Mouse (Mus musculus) liver, embryonic 13.5 days (tissue): Measurements from ENCODE around the gene Trak2. TPM values are rescaled to one million over a fixed set of nuclear protein-coding genes. Genes with fewer than 3 reads are reported as not detected.
A peak's percentile ranks its signal among the peaks of the same experiment; 100 is the strongest.

Experiments used
- ATAC-seq: fragments of 200-750 bp; cut with Nextera tagmentation; 2 replicates; pipeline ENCODE4 v1.8.0; 2017; ENCODE audit warnings: low read depth, mild to moderate bottlenecking, moderate number of reproducible peaks, moderate library complexity
- DNase-seq: peaks from one replicate; pipeline ENCODE4 v3.0.0; 2022
- H3K27ac ChIP-seq: fragments of 300-500 bp; sonication (generic); 2 replicates; pipeline ENCODE4 v1.5.1; 2015; ENCODE audit warnings: moderate library complexity, mild to moderate bottlenecking, inconsistent platforms
- H3K27me3 ChIP-seq: fragments of 300-500 bp; sonication (generic); 2 replicates; pipeline ENCODE4 v1.6.1; 2015; ENCODE audit warnings: mild to moderate bottlenecking, inconsistent platforms
- H3K36me3 ChIP-seq: fragments of 300-500 bp; sonication (generic); 2 replicates; pipeline ENCODE4 v1.6.1; 2015; ENCODE audit warnings: mild to moderate bottlenecking, inconsistent platforms
- H3K4me1 ChIP-seq: fragments of 300-500 bp; sonication (generic); replicated peaks from 2 replicates; pipeline ENCODE4 v1.6.1; 2015; ENCODE audit warnings: inconsistent platforms
- H3K4me2 ChIP-seq: fragments of 300-500 bp; sonication (generic); 2 replicates; pipeline ENCODE4 v1.6.1; 2015; ENCODE audit warnings: inconsistent platforms, mild to moderate bottlenecking, moderate library complexity
- H3K4me3 ChIP-seq: fragments of 300-500 bp; sonication (generic); replicated peaks from 2 replicates; pipeline ENCODE4 v1.5.1; 2015; ENCODE audit warnings: mild to moderate bottlenecking, inconsistent platforms
- H3K9ac ChIP-seq: fragments of 300-500 bp; sonication (generic); 2 replicates; pipeline ENCODE4 v1.6.1; 2015; ENCODE audit warnings: mild to moderate bottlenecking, inconsistent platforms
- H3K9me3 ChIP-seq: fragments of 300-500 bp; sonication (generic); replicated peaks from 2 replicates; pipeline ENCODE4 v1.6.1; 2016; ENCODE audit warnings: inconsistent platforms
- WGBS: fragments of 180-500 bp; shearing (Covaris S2); methylation state at CpG from one replicate; pipeline ENCODE4 v1.1.7; 2015; ENCODE audit not compliant: insufficient replicate concordance; 5-methylcytosine and 5-hydroxymethylcytosine counted together
- polyA plus RNA-seq: library from polyadenylated mRNA; unstranded; fragments of >200 nt; fragmentation: Nextera tagmentation; extraction: Ambion mirVana; gene quantifications from 2 replicates; pipeline ENCODE4 v1.2.1, GENCODE M21; 2015

Gene Trak2
- polyA plus RNA-seq, 1 experiment from 2014 or later = 41.5 TPM

DNA sequence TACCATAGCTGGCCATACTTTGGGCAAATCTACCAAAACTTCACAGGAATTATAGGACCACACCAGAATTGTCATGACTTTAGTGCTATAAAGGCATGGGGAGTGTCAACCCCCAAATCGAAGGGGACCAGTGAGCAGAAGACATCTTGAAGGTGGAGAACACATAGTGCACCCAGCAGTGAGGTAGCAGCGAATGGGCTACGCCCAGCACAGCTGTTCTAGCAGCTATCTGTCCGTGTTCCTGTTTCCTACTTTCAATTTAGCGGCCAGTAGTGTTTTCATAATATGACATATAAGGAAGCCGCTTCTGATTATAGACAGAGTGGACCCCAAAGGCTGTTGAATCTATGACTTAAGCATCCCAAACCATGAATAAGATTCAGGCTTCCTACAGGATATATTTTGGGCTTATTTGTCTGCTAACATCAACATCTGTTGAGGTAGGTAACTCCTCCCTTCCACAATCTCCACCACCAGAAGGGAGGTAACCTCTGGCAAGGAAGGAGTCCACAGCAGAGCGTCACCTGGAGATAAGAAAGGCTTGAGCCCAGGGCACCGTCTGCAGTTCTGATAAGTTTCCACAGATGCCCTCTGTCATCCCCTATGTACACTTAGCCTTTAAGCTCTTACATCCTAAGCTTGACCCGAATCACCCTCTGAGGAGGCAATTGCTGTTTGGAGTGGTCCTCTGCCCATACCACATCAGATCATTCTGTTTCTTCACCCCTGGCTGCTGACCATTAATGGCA is 19.4 kb downstream of the Trak2 start:
- H3K4me3 ChIP-seq = peak overlapping the region; percentile 55
- H3K27me3 ChIP-seq = no peaks in the 10 kb centered on the region

DNA sequence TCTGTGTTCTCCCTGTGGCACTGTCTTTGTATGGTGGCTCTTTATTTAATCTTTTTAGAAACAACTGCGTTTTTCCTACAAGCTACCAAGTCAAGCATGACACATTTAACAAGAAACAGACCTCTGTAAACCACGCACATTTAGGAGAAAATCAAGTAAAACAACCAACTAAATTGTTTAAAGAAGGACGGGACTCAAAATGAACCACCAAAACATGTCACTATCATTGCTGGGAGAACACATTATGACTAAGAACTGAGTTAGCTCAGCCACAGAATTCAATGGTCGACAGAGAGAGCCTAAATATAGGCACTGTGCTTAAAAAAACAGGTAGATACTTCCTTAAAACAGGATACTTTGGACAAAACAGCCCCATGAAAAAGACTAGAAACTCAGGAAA is 20.2 kb downstream of the Trak2 start:
- no peak for DNase-seq
- H3K27ac ChIP-seq = peak overlapping the region; percentile 97
- peak overlapping the region; percentile 55 for H3K4me3 ChIP-seq

More for the DNA sequence above, 19.4 kb downstream of the Trak2 start:
- ATAC-seq (peak; percentile 97), DNase-seq (peak; percentile 87)
- Histone ChIP-seq H3K36me3 (peaks cover 24% of the 10 kb centered on the region), H3K4me1 (peaks cover 91% of the 10 kb centered on the region), H3K27ac (peak overlapping the region; percentile 97), H3K4me2 (peak overlapping the region; percentile 62), H3K9ac (peak overlapping the region; percentile 74), H3K9me3 (no peaks in the 10 kb centered on the region)
- WGBS = 12% methylated on average over 9 of the region's 9 CpGs

DNA sequence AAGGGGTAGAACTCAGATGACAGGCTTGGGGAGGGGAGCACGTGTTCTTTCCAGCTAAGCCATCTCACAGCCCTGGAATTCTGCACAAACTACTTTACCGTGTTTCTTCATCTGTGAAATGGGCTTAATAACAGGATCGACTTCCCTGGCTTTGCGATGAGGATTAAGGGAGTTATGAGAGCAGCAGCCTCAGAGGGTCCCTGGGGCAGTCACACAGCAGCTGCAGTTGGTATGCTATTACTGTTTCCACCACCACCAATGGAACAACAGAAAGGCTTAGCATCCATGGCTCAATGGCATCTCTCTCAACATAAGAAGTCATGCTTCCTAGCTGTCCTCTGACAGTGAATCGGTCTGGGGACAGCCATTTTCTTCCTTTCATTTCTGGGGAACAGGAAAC is 20.7 kb downstream of the Trak2 start:
- Histone ChIP-seq H3K27me3 (no peaks in the 10 kb centered on the region), H3K27ac (peak overlapping the region; percentile 97), H3K36me3 (peaks cover 27% of the 10 kb centered on the region), H3K4me3 (no peak overlapping the region), H3K4me1 (peaks cover 87% of the 10 kb centered on the region), H3K9me3 (no peaks in the 10 kb centered on the region), H3K4me2 (peak overlapping the region; percentile 62), H3K9ac (peak overlapping the region; percentile 74)
- 82% methylated on average over 5 of the region's 5 CpGs for WGBS
- ATAC-seq (no peak), DNase-seq (no peak)

More for the DNA sequence above, 20.2 kb downstream of the Trak2 start:
- ATAC-seq = no peak
- no peaks in the 10 kb centered on the region for H3K27me3 ChIP-seq
- H3K9me3 ChIP-seq = no peaks in the 10 kb centered on the region
- peak overlapping the region; percentile 74 for H3K9ac ChIP-seq
- peak overlapping the region; percentile 62 for H3K4me2 ChIP-seq
- H3K36me3 ChIP-seq = peaks cover 26% of the 10 kb centered on the region
- peaks cover 90% of the 10 kb centered on the region for H3K4me1 ChIP-seq
- 39% methylated on average over 4 of the region's 4 CpGs for WGBS

DNA sequence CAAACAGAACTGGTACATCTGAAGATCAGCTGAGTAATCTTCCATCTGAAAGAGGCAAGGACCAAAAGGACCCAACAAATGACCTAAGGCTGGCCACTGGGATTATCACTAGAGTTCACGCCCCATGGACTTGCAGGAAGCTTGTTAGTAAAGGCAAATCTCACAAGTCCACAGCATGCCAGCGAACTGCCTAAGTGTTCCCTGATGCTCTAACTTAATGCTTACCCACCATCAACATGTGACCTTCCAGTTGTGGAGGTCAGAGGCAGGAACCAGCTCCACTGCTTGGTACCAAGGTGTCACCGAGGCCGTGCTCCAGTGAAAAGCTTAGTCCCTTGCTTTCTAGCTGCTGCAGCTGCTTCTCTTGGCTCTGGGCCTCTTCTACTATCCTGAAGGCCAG is 21.4 kb downstream of the Trak2 start:
- no peak for ATAC-seq
- Histone ChIP-seq H3K4me1 (peaks cover 80% of the 10 kb centered on the region), H3K4me2 (peak overlapping the region; percentile 62), H3K4me3 (no peak overlapping the region), H3K27ac (peak overlapping the region; percentile 97), H3K36me3 (peaks cover 34% of the 10 kb centered on the region), H3K9me3 (no peaks in the 10 kb centered on the region), H3K9ac (peak overlapping the region; percentile 74), H3K27me3 (no peaks in the 10 kb centered on the region)
- 82% methylated on average over 4 of the region's 4 CpGs for WGBS
- no peak for DNase-seq

DNA sequence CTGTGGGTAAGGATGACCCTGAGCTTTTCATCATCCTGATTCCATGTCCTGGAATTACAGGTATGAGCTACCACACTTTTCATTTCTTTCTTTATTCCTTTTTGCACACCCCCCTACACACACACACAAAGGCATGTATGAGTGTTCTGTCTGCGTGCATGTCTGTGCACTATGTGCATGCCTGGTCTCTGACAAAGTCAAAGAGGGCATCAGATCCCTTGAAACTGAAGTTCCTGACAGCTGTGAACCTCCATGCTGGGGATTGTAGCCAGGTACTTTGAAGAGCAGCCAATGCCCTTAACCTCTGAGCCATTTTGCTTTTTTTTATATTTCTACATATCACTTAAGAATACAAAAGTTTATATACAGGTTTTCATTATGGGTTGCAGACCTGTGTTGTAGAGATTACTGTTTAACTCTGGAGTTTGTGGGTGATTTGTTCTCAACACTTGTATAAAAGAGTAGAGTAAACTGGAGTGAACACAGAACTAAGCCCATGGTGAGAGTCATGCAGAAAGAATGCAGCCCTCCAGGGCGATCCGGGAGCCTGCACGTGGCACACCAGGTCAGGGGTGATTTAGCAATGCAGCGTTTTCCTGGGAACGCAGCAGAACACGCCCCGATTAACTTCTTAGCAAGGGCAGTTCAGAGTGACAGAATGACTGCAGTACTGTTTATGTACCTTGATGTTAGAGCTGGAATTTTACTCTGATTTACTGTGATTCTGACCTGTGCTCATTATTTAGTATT is 22.2 kb downstream of the Trak2 start:
- DNase-seq (no peak), ATAC-seq (no peak)
- 70% methylated on average over 8 of the region's 8 CpGs for WGBS
- peak overlapping the region; percentile 97 for H3K27ac ChIP-seq
- H3K36me3 ChIP-seq = peaks cover 42% of the 10 kb centered on the region
- peaks cover 75% of the 10 kb centered on the region for H3K4me1 ChIP-seq
- H3K4me2 ChIP-seq = 0 out of 2 replicates have a peak overlapping the region, but pooled peaks have one; percentile 2
- peak overlapping the region; percentile 44; the same call in 1 of the 2 replicates for H3K9ac ChIP-seq
- no peak overlapping the region for H3K4me3 ChIP-seq
- H3K27me3 ChIP-seq = no peaks in the 10 kb centered on the region
- H3K9me3 ChIP-seq = no peaks in the 10 kb centered on the region

DNA sequence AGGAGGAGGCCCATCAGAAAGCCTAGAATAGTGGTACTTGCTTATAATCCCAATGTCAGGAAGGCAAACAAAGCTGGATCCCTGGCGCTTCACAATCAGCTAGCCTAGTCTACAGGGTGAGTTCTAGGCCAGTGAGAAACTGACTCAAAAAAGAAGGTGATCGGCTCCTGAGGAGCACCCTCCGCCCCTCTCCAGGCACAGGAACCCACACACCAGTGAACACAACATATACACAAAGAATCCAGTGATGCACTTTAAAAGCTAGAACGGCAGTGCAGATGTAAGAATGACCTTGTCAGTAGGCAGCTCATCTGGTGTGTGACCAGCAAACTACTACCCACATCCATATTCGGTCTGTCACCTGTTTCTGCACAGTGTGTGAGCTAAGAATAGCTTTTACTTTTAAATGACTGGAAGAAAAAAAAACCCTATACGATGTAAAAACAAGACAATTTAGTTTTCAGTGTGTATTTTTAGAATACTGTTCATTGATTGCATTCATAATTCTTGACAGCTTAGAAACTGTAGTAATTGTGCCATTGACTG is 23.6 kb downstream of the Trak2 start:
- peak overlapping the region; percentile 13 for H3K27ac ChIP-seq
- no peak for ATAC-seq

DNA sequence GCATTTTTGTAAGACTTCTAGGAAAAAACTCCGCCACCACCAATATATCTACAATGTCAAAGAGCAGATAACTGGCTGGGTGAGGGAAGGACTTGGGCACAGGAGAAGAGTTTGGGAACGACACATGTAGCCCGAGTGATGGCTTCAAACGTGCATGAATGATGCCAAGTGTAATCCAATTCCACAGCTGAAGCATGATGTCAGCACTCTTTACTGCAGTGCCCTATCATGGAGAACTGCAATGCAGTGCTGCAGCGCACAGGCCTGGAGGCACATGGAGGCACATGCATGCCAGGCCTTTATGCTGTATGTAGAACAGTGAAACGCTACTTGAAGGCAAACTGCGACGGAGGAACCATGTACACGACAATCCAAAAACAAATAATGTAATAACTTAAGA is 26.5 kb downstream of the Trak2 start:
- H3K9ac ChIP-seq = no peak overlapping the region
- H3K9me3 ChIP-seq = no peaks in the 10 kb centered on the region
- H3K27me3 ChIP-seq = no peaks in the 10 kb centered on the region
- WGBS = 88% methylated on average over 9 of the region's 9 CpGs
- H3K4me2 ChIP-seq = no peak overlapping the region
- peak; percentile 53; the same call in 1 of the 2 replicates for ATAC-seq
- H3K27ac ChIP-seq = no peak overlapping the region
- H3K4me3 ChIP-seq = no peak overlapping the region
- peaks cover 36% of the 10 kb centered on the region for H3K4me1 ChIP-seq
- no peak for DNase-seq
- peaks cover 54% of the 10 kb centered on the region for H3K36me3 ChIP-seq

More for the DNA sequence above, 23.6 kb downstream of the Trak2 start:
- 83% methylated on average over 6 of the region's 6 CpGs for WGBS
- Histone ChIP-seq H3K4me3 (no peak overlapping the region), H3K9me3 (no peaks in the 10 kb centered on the region), H3K4me1 (peaks cover 64% of the 10 kb centered on the region), H3K4me2 (no peak overlapping the region), H3K36me3 (peaks cover 56% of the 10 kb centered on the region), H3K27me3 (no peaks in the 10 kb centered on the region), H3K9ac (no peak overlapping the region)
- no peak for DNase-seq

DNA sequence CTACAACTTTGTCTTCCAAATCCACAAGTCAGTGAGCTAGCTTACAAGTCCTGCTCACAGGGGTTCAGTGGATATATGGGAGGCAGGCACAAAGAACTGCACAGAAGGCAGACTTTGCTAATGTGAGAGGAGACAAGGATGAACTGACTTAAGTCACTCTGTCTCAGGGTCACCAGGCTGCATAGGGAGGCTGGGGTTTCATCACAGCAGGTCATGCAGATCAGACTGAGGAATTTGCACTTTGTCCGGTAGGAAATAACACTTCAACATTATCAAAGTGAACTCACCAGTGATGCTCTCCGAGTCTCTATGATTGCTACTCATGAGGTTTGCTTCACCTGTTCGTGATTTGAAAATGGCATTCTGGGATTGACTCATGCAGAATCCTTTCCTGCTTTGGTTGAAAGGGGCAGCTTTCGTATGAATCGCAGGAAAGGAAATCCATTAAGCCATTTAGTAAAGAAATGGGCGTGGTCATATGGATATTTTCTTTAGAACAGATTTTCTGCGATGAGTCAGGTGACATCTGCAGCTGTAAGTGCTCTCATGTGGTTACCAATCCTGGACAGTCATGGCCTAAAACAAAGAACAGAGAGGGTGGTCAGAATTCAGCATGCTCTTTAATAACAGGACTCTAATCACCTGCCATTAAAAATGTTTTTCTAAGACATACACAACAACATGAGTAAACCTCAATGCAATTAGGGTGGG is 27.1 kb downstream of the Trak2 start:
- H3K9me3 ChIP-seq = no peaks in the 10 kb centered on the region
- H3K27ac ChIP-seq = no peak overlapping the region
- H3K4me3 ChIP-seq = no peak overlapping the region
- H3K27me3 ChIP-seq = no peaks in the 10 kb centered on the region
- 91% methylated on average over 7 of the region's 7 CpGs for WGBS
- no peak for ATAC-seq
- DNase-seq = no peak
- H3K36me3 ChIP-seq = peaks cover 50% of the 10 kb centered on the region
- peaks cover 30% of the 10 kb centered on the region for H3K4me1 ChIP-seq
- H3K9ac ChIP-seq = no peak overlapping the region
- no peak overlapping the region for H3K4me2 ChIP-seq

DNA sequence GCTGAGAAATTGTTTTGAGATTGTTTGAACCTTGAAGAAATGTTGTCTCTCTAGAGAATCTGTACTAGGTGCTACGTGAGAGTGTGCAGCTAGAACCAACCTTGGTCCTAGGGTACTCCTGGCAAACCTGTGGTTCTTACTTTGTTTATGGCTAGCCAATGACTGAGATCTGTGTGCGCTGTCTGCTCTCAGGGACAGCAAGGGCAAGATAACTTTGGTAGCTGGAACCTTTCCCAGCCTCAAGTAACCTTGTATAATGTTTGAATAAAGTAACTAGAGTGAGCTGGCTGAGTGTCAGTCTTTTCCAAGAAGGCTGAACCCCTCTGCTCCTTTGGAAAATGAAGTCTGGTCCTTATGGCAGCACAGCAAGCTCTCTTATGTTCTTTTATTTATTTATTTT is 27.7 kb downstream of the Trak2 start:
- Histone ChIP-seq H3K27me3 (no peaks in the 10 kb centered on the region), H3K27ac (no peak overlapping the region), H3K4me3 (no peak overlapping the region), H3K4me1 (peaks cover 25% of the 10 kb centered on the region), H3K9me3 (no peaks in the 10 kb centered on the region), H3K4me2 (no peak overlapping the region), H3K36me3 (peaks cover 50% of the 10 kb centered on the region), H3K9ac (no peak overlapping the region)
- no peak for ATAC-seq
- 97% methylated on average over 2 of the region's 2 CpGs for WGBS
- no peak for DNase-seq

DNA sequence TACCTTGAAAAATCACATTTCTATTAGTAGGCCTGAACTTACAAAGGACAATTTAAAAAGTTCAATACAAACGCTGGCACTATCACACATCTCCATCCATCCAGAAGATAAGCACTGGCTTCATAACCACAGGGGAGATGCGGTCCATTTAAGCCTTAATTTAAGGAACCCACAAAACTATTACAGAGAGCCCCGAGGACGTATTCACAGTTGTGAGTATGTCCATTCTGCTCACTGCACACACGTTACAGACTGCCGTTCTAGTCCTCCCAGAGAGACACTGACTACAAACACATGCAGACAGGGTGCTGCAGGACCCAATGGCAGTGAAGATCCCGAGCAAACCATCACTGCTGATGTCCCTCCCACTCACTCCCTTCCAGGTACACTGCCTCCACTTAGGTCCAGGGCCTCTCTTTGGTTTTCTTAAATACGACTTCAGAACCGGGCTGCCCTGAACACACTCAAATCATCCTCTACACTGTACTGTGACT is 35.6 kb downstream of the Trak2 start:
- Histone ChIP-seq H3K4me2 (no peak overlapping the region), H3K4me1 (no peaks in the 10 kb centered on the region), H3K27ac (no peak overlapping the region), H3K9me3 (no peaks in the 10 kb centered on the region), H3K4me3 (no peak overlapping the region), H3K36me3 (peaks cover 37% of the 10 kb centered on the region), H3K27me3 (no peaks in the 10 kb centered on the region), H3K9ac (no peak overlapping the region)
- no peak for DNase-seq
- 92% methylated on average over 9 of the region's 9 CpGs for WGBS
- ATAC-seq = no peak
